Mouse (Mus musculus): ENCODE measurements around the gene Pmpcb. TPM values are rescaled to one million over a fixed set of nuclear protein-coding genes. Genes with fewer than 3 reads are reported as not detected.

Pmpcb gene
- 39.7 TPM for polyA plus RNA-seq (2014; fragmentation: Illumina TruSeq; extraction: RNeasy Lipid Tissue Mini Kit (QIAGEN cat#74804); ENCODE audit: insufficient read depth, low read depth, low replicate concordance)

DNA sequence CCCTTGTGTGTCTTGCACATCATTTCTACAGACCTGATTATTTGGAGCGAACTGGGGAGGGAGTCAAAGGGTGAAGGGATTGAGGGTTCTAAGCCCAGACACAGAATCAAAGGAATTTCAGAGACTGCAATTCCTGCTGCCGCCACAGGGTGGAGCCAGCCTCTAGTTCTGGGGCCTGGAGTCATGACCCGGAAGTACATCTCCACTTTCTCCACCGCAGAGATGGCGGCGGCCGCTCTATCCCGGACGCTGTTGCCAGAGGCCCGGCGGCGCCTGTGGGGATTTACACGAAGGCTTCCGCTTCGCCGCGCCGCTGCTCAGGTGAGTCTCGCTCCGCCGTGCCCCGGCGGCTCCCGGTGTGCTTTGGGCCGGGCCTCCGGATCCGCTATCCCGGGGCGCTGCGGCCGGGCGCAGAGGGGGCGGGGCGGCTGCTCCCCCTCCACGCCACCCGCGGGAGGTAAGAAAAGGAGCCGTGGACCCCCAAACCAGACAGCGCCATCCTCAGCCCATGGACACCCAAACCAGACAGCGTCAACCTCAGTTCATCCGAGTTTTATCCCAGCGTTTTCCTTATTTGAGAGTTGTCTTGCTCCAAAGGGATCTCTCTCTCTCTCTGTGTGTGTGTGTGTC is at the start of gene Pmpcb:
Pmpcb (plus strand) TSS at position 186 of the 630 bp plus-strand sequence.

GRCm38 (mm10) chr5:21701351-21702008 is 35.5 kb upstream of the Pmpcb start, which contains the start of gene Napepld:
Gene Napepld (minus strand): TSS chr5:21701396.

DNA sequence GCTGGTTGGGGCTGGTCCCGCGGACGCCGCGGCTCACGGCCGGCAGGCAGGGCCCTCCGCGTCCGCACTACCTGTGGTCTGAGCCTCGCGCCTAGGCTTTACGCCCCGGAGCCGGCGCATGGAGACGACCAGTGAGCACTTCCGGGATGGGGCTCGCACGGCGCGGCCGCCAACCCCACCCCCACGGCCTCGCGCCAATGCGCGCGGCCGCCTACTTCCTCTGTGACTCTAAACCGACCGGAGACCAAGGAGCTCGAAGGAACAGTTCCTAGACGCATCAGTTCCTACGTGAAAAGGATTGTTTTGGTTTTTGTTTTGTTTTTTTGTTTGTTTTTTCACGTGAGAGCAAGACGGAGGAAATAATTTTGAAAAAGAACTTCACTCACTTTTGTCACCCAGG is 48.1 kb downstream of the Pmpcb start, which contains the start of the genes Dnajc2 and Psmc2:
Dnajc2 (minus strand) TSS at position 199 of the 400 bp plus-strand sequence.
Psmc2 (plus strand) TSS at position 231 of the 400 bp plus-strand sequence.

Other genes with a start within 250 kb of the Pmpcb start
- gene Lrrc17, start 193.6 kb upstream of the Pmpcb start, polyA plus RNA-seq (2014; fragmentation: Illumina TruSeq; extraction: RNeasy Lipid Tissue Mini Kit (QIAGEN cat#74804); ENCODE audit: insufficient read depth, low read depth, low replicate concordance) = 5.5 TPM
- 1.1 TPM for gene Fbxl13, start 91.5 kb upstream of the Pmpcb start, polyA plus RNA-seq (2014; fragmentation: Illumina TruSeq; extraction: RNeasy Lipid Tissue Mini Kit (QIAGEN cat#74804); ENCODE audit: insufficient read depth, low read depth, low replicate concordance)
- gene Armc10, start 91.3 kb upstream of the Pmpcb start, polyA plus RNA-seq (2014; fragmentation: Illumina TruSeq; extraction: RNeasy Lipid Tissue Mini Kit (QIAGEN cat#74804); ENCODE audit: insufficient read depth, low read depth, low replicate concordance) = 20.5 TPM
- 2.8 TPM for gene Napepld, start 35.7 kb upstream of the Pmpcb start, polyA plus RNA-seq (2014; fragmentation: Illumina TruSeq; extraction: RNeasy Lipid Tissue Mini Kit (QIAGEN cat#74804); ENCODE audit: insufficient read depth, low read depth, low replicate concordance)
- gene Dnajc2, start 48.1 kb downstream of the Pmpcb start, polyA plus RNA-seq (2014; fragmentation: Illumina TruSeq; extraction: RNeasy Lipid Tissue Mini Kit (QIAGEN cat#74804); ENCODE audit: insufficient read depth, low read depth, low replicate concordance) = 18.3 TPM
- gene Psmc2, start 48.1 kb downstream of the Pmpcb start, polyA plus RNA-seq (2014; fragmentation: Illumina TruSeq; extraction: RNeasy Lipid Tissue Mini Kit (QIAGEN cat#74804); ENCODE audit: insufficient read depth, low read depth, low replicate concordance) = 65.4 TPM
- gene Slc26a5, start 128.5 kb downstream of the Pmpcb start, polyA plus RNA-seq (2014; fragmentation: Illumina TruSeq; extraction: RNeasy Lipid Tissue Mini Kit (QIAGEN cat#74804); ENCODE audit: insufficient read depth, low read depth, low replicate concordance) = not detected

Measured in lung, adult 10 weeks (tissue).